Mouse (Mus musculus) c-Kit-positive CD71-negative TER-119-negative erythroid progenitor cells, embryonic 14.5 days (primary cell): ENCODE results near the gene Ptprn2.
"Not testable (repeated sequence)": the region's sequence is repeated elsewhere in the genome, so short reads cannot be mapped to it uniquely, and the experiment has no call there.

Experiments
- DNase-seq: peaks from one replicate; pipeline ENCODE4 v3.0.0-alpha.2; 2013; ENCODE audit warnings: low read depth

Ptprn2 gene

DNA sequence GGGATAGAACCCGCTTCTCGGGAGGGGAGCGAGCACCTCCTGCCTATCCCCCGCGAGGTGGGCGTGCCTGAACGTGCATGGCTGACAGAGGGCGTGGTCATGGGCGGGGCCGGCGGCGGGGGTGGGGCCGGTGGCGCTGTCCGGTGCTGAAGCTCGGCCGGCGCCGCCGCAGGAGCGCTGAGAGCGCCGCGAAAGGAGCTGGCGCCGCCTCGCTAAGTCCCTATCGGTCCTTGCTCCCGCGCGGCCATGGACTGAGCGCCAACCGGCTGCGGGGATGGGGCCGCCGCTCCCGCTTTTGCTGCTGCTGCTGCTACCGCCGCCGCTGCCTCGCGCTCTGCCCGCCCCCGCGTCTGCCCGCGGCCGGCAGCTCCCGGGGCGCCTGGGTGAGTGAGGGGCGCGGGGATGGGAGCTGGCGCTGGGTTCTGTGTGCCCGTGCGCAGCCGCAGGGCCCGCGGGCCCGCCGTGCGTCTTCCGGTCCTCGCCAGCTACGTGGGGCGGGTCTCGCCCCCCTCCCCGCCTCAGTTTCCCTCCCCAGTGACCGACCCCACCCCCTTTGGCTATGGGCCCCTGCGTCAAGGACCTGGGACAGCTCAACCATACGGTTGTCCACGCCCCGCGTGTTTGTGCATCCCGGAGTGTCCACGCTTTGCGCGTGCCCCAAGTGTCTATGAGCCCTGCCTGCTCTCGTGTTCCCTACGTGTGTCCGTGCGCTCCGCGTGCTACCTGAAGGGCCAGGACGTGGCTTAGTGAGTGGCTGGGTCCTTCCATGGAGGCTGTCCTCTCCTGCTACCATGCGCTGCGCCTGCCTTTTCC, at the start of gene Ptprn2:
Ptprn2 (plus strand) TSS at position 130 of the 813 bp plus-strand sequence.
- DNase-seq: peak; percentile 60

- DNase-seq: no peak
Observed at GRCm38 (mm10) chr12:116436125-116436524, 49.4 kb upstream of the Ptprn2 start.

DNA sequence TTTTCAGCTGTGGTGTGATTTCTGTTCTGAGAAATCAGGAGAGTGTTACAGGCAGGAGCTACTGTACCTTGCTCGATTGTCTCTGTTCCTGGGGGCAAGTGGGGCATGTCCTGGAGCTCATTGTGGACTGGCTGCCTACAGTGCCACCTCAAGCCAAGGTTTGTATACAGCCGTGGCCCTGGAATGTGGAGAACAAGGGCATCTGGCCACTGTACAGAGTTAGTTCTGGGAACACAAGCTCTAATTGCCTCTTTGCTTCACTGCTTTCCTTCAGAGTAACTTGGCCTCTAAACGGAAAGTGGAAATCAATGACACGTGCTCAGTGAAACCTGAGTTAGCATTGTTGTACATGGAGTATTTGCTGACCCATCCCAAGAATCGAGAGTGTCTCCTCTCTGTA, 46.9 kb upstream of the Ptprn2 start:
- DNase-seq: no peak

DNA sequence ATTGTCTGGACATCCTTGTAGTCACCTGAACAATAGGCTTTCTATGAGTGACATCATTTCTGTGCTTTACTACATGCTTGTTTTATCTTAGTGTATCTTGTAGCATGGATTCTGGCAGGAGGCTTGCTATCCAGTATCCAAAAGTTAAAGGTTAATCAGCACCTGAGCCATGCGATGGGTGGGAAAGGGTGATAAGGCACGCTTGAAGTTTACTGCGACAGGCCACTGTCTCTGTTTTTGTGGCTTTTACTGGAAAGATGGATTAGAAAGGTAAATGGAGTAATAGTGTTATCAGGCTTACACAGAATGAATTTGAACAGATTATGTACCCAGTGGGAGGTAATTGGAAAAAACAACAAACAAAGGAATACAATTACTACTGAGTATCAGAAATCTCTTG, 43.3 kb upstream of the Ptprn2 start:
- no peak for DNase-seq

DNA sequence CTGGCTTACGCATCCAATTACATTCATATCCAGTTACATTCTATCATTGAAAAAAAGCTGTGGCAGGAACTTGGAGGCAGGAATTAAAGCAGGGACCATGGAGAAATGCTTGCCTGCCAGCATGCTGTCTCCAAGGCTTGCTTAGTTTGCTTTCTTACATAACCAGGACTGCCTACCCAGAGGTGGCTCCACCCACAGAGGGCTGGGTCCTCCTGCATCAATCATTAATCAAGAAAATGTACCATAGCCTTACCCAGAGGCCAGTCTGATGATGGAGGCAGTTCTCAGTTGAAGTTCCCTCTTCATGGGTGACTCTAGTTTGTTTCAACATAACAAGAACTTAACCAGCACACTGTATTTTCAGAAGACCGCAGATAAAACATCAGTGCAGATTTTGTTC, 36.0 kb upstream of the Ptprn2 start:
- DNase-seq: no peak

DNA sequence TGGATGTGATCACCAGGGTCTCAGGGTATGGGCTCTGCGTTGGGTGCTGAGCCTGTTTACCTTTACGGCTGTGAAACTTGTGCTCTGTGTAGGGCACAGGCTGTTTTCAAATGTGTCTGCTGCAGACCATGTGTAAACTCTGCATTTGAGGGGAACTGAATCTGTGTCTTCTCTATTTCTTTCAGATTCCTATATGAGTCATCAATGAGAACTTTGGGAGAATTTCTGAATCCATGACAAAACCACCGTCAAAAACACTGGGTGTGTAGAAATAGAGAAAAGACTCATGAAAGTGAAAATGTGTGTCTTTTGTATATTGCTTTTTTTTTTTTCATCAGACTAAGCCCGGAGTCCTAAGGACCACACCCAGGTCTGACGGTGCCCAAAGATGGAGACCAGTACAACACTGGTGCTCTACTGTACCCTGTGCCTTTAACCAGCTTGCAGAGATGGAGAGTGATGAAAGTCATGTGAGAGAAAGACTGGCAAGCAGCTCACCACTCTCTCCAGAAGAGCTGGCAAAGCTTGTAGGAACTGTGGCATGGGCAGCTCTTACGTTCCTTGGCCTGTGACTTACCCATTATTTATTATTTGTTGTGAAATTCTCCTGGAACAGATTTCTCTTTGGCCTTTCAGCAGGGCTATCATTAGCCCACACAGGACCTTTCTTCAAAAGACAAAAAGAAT, 25.0 kb upstream of the Ptprn2 start:
- no peak for DNase-seq

DNA sequence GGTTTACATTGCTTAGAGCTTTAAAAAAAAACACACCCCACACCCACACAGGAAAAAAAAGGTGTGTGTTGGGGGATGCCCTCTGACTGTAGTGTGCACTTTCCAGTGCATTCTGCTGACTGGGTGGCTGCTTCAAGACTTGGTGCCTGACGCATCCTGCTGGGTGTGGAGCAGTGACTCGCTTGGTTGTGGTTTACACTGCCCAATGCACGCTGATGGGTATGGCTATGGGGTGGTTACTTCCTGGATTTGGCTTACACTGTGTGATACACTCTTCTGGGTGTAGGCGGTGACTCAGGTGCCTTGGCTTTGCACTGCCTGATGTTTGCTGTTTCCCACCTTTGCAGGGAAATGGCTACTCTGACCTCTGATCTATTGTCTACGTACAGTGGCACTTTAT, 18.5 kb upstream of the Ptprn2 start:
- no peak for DNase-seq

GRCm38 (mm10) chr12:116468348-116468747, 17.2 kb upstream of the Ptprn2 start:
- no peak for DNase-seq

- DNase-seq: no peak
Observed at GRCm38 (mm10) chr12:116469096-116469495, 16.4 kb upstream of the Ptprn2 start.

DNA sequence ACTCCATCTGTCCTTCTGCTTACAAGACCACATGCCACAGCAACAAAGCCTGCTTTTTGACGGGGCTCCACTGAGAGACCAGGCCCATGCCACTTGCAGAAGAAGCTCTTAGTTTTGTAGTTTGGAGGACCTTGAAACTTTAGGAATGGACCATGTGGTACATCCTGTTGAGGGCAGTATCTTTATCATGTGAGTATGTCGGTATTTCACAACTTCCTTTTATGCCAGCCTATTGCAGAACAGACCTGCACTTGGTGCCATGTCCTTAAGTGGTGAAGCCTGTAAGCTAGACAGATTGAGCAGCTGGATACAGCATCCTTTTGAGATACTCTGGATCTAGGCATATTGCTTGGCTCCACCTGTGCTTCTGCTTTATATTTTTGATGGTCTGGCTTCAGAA, 12.3 kb upstream of the Ptprn2 start:
- no peak for DNase-seq

GRCm38 (mm10) chr12:116473761-116474160, 11.8 kb upstream of the Ptprn2 start:
- no peak for DNase-seq

DNA sequence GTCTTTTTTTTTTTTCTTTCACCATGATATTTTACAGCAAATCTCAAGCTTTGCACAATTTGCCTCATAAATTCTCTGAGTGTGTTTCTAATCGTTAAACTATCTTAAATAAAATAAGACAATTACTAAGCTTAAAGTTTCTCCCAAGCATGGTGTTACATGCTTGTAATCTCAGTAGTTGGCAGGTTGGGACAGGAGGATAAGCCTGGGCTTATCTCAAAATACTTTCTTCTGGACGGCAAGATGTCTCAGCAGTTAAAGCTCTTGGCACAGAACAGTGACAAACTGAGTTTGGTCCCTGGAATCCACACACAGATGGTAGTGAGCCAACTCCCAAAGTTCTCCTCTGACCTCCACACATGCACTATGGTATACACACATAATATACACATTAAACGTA, 10.8 kb upstream of the Ptprn2 start:
- DNase-seq: no peak

- DNase-seq: no peak
Observed at GRCm38 (mm10) chr12:116478771-116479170, 6.7 kb upstream of the Ptprn2 start.

DNA sequence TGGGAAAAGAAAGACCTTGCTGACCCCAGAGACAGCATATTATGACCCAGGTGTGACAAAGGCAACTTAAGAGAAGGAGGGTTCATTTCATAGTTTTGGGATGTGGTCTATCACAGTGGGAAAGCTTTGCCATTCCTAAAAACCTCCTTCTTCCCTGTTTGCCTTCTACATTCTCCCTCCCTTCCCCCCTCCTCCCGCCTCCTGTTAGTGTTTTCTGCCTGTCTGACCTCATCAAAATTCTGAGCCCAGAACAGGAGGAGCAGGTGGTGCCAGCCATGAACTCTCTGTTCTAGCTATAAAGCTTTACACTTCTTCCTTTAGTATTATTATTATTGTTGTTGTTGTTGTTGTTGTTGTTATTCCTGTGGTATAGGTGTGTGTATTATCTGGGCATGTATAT, 3.6 kb upstream of the Ptprn2 start:
- no peak for DNase-seq

DNA sequence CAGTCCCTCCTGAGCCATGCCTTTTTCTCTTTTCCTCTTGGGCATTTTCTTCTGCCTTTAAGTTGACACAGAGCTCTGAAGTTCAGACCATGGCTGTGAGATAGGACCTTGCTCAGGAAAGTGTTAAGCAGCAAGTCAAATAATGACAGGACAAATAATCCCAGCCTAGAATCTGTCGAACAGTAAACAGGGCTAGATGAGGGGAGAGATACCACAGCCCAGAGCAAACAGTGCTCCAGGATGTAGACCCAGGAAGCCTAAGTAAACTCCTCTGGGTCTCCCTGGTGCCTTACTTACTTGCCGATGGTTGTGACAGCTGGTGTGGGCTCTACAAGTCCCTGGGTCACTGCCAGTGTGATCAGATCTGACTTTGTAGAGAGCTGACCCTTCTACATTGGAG, 1.9 kb upstream of the Ptprn2 start:
- DNase-seq: no peak

DNA sequence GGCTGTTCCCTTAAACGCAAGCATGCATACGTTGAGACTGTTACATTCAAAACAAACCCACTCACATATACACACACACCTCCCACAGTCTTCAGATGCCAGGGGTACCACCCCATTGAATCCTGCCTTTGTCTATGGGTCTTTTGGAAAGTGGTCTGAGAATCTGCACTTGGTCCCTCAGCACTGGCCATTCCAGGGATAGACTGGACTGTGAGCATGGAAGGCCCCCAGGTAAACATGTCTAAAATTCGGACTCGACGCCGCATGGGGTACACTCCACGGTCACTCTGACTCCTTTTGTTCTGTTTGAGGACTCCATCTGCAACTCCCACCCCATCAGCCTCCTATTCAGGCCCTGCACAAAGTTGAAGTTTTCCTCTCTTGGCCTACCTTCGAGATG, 529 bp upstream of the Ptprn2 start:
- DNase-seq: no peak

DNA sequence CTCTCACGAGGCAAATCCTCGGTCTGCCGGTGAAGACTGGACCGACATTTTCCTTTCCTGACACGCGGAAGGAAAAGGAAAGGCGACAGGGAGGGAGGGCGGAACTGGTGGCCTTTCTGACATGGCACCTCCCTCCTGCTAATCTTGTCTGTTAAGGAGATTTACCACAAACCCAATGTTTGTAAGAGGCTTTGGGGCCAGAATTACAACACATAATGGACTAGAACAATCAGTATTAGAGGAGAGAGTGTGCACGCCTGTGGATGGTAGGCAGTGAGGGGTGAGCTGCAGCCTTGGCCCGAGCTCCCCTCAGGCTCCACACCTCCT, 847 bp downstream of the Ptprn2 start:
- no peak for DNase-seq

DNA sequence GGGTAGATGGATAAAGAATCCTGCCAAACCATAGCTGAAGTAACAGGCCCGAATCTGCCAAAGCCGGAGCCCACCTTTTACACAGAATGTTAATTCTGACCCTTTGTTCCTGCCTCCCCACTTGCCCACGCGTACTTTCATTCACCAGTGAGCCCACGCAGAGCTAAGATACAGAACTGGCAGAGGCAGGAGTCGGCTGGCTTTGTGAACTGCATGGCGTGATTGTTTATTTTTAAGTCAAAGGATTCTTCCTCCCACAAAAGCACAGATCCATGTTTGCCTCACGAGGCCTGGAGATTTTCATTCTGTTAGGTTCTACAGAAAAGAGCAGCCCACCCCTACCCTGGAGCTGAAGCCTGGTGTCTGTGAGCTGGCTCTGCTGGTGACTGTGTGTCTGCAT, 3.3 kb downstream of the Ptprn2 start:
- DNase-seq: no peak

GRCm38 (mm10) chr12:116490575-116491356, 5.2 kb downstream of the Ptprn2 start:
- no peak for DNase-seq

DNA sequence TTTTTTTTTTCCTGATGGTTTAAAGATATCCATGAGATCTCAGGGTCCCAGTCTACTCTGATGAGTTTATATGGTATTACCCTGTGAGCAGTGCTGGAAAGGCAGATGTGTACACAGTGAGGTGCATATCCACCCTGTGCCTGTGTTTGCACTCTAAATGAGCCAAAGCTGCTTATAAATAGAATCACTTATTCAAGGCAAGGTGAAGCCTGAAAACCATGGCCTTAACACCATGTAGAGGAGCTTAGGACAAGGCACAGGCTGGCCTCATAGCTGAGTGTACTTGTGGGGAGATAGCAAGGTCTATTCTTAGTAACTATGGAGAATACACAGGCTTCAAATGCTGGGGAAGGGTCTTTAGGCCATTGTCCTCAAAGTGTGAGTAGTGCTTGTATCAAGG, 13.1 kb downstream of the Ptprn2 start:
- no peak for DNase-seq

- no peak for DNase-seq
Observed at GRCm38 (mm10) chr12:116500652-116501051, 15.1 kb downstream of the Ptprn2 start.

DNA sequence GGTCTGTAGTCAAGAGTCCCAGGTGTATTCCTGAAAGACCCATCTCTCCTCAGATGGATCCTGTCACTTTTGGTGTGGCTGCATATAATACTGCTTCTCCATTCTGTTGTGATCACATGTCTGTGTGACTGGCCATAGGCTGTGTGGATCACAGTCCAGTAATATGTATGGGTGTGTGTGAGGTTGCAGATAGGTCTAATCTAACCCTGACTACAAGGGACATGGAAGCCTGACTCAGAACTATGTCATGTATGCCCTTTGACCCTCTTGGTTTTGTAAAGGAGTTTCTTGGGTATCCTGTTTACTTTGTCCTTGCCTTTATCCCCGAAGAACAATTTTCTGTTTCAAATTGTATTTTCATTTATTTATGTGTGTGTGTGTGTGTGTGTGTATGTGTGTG, 27.0 kb downstream of the Ptprn2 start:
- no peak for DNase-seq

- not testable (repeated sequence) for DNase-seq
Observed at GRCm38 (mm10) chr12:116513788-116514187, 28.3 kb downstream of the Ptprn2 start.
